Mouse (Mus musculus) monocyte, adult 2 months (primary cell): ENCODE results near the gene Drc1.

Source experiments
- DNase-seq, 2 experiments: peaks; one replicate each; pipeline ENCODE4 v3.0.0; 2022; ENCODE audit warnings: low spot score in 2 of 2, low read depth in 1 of 2

The Drc1 gene

DNA sequence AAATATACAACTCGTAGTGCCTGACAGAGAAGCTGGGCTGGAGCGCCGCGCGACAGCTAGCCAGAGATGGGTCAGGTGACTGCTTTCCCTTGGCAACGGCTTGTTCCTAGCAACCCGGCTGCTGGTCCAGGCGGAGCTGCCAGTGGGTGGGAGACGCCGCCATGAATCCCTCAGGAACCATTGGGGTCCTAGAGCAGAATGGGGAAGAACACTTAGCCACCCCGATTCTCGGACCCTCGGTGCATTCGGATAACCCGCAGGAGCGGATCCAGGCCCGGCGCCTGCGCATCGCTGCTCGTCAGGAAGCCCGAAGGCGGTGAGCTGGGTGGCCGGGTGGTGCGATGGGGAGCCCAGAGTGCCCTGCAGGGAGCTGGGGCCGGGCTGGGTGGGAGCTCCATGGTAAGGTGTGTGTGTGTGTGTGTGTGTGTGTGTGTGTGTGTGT lies at the start of gene Drc1:
Gene Drc1, plus strand, starts transcription at position 98 of the 442 bp plus-strand sequence.
- no peak for DNase-seq

DNA sequence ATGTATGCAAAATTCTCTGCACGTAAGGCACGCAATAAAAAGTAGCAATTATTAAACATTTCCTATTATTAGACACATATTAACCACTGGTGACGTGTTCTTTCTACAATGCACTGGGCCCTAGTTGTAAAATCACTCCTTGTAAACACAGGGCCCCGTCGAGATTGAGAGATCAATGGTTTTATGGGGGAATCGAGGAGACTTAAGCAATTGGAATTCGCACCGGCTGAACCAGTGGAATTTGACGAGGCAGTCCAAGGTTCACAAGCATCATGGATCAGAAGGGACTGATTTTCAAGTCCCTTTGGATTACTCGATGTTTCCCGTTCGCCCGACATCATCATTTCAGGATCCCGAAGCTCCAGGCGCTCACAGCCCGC lies 49.3 kb upstream of the Drc1 start:
- no peak for DNase-seq

DNA sequence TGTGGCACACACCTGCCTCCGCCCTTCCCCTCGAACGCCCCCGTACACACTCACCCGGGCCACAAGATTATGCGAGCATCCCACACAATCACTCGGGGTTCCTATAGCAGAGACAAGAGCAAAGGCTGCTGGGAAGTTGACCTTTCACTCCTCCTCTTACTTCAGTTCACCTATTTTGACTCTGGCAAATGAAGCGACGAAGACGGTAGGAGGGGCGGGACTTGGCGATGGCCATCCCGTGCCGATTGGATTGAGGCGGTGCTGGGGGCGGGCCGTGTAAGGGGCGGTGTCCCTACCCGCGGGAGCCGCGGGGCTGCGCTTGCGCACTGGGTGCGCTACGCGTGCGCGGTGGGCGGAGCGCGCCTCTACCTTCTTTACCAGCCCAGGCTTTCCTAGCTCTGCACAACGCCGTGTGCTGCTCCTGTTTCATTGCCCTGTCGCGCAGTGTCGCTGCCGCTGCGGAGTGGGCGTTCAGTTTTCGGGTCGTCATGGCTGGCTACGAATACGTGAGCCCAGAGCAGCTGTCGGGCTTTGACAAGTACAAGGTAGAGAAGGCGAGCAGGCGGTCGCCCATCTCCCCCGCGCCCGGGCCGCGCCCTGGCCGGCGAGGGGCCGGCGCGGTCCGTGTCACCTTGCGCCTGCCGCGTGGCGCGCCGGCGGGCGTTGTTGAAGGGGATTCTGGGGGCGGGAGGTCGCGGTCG lies 48.8 kb upstream of the Drc1 start, which contains the start of gene Selenoi:
Gene Selenoi, plus strand, starts transcription at position 311 of the 701 bp plus-strand sequence.
- DNase-seq, result peak; percentile 94 to 97

DNA sequence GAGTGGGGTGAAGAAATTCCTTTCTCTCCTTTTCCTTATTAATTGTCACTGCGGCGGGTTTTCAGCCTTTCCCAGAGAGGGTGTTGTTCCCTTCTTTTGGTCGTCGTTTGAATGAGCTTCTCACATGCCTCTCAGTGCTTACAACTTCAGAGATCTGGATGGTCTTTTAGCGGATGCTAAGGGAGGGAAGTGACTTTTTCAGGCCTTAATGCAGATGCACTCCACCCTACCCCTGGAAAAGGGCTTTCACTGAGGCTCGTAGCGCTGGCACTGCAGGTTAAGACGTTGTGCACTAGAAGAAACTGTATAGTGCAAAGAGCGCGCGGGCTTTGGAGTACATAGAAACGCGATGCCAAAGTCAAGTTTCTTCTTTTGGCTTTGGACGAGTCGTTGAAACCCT lies 48.1 kb upstream of the Drc1 start:
- no peak for DNase-seq

DNA sequence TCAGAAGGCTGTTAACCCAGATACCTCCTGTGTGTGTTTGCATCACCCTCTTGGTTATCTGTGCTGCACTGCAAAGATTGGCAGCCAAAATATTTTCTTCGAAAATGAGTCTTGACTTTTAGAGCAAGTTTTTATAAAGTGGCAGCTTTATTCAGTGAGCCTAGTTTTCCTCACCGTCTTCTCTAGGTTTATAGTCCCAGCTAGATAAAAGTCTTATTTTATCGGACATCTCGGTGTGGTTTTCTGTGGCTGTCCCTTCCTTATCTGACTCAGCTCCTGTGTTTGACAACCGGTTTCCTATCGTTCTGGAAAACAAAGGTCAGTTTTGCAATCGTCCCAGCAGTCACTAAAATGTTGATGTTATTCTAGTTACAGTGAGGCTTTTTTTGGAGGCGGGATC lies 47.2 kb upstream of the Drc1 start:
- no peak for DNase-seq

DNA sequence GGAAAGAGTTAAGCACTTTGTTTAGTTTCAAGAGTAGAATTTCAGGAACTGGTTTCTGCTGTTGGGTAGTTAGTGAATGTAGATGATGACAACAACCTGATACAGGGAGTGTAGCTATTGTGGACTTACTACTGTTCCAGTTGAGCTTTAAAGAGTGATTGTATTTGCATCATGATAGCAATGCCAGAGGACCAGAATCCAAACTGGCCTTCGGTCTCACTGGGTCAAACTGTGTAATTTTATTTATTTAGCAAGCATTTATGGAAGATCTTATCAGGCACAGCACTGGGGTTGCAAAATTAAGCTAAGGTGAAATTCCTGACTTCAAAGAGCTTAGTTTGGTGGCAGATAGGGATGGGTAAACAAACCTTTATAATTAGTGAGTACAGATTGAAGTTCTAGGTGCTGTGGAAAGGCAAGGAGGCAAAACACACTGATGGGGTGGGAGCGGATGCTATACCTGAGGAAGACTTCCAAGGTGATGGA lies 45.5 kb upstream of the Drc1 start:
- no peak for DNase-seq

DNA sequence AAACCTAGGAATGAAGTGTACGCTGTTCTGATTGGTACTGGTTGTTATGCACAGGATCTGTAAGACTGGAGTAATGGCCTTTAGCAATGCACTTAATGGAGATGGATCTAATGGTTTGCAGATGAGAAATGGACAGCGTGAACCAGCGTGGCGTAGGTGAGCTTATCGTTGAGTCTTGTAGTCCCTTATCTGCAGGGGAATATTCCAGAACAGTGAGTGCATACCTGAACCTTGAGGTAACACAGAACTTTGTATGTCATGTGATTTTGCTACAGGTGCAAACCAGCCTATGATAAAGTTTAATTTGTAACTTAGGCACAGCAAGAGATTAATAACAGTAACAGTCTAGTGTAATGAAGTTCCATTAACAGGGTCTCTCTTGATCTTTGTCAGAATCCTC lies 42.7 kb upstream of the Drc1 start:
- DNase-seq, result no peak

DNA sequence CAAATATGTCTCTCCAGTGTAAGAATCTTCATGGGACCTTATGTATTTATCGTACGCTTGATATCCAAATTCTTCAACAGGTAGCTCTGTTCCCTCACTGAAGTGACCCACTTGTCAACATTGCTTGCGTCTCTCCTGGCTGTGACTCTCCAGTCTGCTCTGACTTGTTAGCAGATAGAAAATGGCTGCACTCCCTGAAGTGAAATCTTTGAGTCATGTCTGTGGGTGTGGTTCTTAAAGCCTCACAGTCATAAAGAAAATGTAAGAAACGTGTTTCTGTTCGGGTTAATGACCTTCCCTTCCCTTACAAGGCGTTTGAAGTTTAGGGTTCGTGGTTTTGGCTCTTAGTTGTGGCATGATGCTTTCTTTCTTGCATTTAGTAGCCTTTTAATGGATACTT lies 40.6 kb upstream of the Drc1 start:
- DNase-seq, result no peak

DNA sequence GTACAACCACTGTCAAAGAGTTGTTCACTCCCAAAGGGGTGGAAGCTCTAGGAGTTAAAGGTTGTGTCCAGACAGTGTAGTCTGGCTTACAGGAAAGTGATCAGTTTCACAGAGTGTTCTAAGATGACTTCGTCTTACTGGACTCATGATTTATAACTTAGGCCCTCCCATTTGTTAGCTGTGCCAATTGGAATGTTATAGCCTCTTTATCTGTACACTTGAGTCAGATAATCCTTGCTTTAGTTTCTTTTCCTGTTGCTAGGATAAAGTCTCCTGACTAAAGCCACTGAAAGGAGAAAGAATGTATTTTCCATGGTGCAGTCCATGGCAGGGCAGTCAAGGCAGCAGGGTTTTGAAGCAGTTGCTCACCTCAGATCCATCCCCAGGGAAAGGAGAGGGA lies 38.8 kb upstream of the Drc1 start:
- no peak for DNase-seq

DNA sequence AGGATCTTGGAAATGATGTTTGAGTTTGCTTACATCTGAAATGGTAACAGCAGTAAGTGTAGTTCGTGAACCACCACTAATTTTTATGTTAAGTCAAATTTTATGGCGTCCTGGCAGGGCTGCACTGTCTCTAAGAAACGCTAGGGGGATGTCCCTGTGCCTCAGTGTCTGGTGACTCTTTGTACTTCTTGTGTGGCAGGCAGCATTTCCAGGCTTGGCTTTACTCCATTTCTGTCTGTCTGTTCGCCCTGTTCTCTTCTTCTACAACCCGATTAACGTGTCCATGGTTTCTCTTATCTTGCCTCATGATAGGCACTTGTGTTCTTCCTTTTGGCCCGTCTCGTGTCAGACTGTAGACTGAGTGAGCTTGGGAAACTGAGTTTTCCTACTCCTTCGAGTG lies 37.4 kb upstream of the Drc1 start:
- no peak for DNase-seq

DNA sequence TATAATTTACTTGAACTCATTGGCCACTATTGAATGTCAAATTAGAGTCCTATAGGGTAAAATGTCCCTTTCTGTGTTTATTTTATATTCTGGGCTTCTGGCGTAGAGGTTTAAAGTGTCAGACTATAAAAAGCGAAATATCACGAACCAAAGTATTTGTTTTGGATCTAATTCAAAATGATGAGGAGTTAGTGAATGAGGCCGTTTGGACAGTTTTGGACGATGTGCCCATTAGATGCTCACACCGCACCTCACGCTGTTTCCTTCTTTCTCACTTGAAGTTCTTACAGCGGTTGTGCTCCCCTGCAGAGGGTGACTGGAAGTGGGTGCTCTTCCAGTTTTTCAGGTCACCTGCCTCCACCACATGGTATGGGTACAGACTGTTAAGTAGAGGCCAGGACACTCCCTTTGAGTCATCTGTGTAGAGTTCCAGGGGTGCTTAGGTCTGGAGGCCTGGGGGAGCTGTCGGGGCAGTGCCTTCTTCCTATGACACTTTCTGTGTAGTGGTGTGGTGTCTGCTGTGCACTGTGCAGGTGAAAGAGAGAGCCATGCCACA lies 35.2 kb upstream of the Drc1 start:
- no peak for DNase-seq

DNA sequence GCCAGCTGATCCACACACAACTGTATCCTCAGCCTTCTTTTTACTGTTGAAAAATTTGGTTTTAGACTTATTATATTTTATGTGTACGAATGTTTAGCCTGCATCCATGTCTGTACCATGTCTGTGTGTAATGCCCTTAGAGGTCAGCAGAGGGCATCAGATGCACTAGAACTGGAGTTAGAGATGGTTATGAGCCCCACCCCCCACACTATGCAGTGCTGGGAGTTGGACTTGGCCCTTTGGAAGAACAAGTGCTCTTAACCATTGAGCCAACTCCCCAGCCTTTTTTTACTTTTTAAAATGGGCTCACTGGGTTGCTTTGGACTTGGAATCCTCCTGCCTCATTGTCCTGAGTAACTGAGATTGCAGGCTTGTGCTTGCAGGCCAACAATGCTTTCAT lies 33.5 kb upstream of the Drc1 start:
- no peak for DNase-seq

DNA sequence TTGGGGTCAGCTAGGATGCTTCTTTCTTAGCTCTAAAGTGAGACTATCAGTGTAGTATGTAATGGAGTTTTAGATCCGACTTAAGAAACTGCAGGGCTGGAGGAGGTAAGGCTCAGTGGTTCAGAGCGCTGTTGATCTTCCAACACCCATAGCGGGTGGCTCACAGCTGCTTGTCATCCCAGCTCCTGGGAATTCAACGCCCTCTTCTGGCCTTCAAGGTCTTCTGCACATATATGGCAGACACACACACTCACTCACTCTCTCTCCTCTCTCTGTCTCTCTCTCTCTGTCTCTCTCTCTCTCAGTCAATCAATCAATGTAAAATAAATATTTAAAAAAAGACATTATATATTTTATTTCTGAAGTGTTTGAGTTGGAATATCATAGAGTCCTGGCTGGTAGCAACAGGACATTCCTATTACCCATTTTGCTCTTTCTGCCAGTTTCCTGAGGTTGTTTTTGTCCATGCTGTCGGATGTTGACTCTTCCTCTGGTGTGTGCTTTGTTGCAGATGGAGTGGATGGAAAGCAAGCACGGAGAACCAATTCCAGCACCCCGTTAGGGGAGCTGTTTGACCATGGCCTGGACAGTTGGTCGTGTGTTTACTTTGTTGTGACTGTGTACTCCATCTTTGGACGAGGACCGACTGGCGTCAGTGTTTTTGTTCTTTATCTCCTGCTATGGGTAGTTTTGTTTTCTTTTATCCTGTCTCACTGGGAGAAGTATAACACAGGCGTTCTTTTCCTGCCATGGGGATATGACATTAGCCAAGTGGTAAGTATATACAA lies 25.4 kb upstream of the Drc1 start:
- no peak for DNase-seq

DNA sequence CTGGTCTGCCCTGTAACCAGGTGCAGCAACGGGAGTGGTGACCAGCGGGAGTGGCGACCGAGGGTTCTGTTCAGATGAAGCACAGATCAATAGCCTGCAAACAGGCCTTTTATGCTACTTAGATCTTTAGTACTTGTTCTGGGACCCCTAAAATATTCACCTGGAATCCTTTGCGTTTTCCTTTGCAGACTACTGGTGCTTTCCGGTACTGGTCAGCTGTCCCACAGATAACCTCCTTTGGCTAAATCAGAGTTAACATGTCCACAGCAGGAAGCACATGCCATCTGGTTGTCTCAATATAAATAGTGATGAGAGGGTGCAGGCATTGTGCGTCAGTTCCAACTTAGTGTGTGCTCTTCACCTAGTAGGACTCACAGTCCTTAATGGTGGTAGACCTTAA lies 22.4 kb upstream of the Drc1 start:
- DNase-seq, result no peak

DNA sequence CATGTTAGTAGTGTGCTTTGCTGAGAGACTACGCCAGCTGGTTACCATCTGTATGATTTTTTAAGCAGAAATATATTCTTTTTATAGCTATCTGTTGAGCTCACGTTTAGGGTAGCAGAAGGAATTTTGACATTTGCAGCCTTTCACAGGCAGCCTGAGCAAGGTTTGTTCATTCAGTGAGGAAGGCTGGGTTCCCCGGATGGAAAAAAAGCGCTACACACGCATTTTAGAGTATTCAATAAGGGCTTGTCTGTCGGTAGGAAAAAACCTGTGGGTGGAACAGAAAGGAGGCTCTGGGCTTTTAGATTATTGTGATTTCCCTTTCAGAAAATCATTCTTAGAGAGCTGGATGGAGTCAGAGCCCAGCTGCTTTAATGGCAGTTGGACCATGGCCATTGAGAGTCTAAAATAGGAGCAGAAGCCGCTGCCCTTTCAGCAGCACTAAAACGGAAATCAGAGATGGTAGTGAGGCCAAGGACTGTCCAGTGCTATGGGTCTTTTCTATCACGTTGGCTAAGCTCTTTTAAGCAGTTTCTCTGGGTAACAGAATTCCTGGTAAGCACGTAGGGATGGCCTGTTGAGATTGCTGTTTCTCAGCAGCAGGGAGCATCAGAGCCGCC lies 10.5 kb upstream of the Drc1 start:
- no peak for DNase-seq

DNA sequence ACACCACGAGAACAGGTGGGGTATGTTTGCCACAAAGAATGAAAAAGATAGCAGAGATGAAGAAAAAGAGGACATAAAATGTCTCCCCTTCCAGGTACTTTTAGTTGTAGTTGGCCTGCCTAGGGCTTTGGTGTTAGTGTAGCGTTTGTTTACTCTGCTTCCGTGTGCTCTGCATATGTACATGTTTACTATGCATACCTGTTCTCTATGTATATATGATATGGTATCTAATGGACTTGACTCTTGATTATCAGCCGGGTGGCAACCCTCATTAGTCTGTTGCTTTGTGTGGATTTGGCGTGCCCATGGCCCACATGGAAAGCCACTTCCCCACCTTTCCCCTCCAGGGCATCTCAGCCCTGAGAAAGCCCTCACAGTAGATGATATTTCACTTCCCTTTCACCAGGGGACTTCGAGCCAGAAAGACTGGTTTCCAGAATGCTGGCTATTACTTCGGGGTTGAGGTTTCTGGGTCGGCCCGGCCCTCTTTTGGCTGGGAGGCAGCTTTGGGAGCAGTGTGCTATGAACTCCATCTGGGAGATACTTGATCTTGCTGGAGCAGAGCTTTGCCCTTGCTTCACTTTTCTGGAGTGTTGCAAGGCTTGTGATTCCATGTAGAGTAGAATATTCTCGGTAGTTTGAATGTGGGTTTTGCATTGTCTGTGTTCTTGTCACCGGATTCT lies 9.4 kb upstream of the Drc1 start:
- no peak for DNase-seq

DNA sequence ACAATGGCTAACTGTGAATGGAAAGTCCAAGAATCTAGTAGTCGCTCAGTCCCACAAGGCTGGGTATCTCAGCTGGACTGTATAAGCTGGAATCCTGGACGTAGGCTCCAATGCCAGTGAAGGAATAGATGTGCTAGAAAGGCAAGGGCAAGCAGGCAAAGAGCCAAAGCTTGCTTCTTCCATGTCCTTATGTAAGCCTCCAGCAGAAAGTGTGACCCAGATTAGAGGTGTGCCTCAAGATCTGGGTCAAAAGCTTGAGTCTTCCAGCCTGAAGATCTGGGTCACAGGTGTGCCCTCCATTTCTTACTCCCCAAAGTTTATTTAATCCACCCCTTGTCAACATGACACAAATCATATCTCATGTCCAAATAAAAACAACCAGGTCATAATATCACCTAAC lies 4.8 kb upstream of the Drc1 start:
- no peak for DNase-seq

DNA sequence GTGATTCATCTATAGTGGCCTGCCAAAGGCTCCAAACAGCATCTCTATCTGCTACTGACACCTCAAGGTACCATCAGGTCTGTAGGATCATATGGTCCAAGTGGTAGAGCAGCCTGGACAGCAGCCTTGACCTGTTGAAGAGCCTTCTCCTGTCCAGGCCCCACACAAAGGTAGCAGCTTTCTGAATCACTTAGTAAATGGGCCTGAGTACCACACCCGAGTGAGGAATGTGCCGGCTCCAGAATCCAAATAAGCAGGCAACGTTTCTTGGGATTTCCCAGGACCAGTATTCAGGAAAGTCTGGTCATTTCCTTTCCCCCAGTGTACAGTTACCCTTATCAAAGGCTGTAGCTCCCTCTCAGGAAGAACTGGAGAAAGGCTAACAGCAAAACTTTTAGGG lies 2.2 kb upstream of the Drc1 start:
- DNase-seq, result no peak

DNA sequence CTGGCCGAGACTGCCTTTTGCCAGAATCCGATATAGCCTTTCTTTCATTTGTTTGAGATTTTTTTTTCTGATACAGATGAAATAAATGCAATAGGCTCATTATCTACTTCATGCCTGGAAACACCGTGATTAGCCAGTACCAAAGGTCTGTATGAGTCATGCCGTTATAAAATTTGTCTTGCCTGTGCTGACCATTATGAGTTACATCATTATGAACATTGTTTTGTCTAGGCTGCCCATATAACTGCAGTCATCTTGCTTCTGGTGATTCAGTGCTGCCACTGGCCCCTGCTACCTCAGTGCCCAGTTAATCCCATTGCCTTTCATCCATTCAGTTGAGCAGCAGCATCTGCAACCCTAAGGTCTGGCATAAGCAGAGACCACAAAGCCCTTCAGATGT lies 1.7 kb upstream of the Drc1 start:
- no peak for DNase-seq

DNA sequence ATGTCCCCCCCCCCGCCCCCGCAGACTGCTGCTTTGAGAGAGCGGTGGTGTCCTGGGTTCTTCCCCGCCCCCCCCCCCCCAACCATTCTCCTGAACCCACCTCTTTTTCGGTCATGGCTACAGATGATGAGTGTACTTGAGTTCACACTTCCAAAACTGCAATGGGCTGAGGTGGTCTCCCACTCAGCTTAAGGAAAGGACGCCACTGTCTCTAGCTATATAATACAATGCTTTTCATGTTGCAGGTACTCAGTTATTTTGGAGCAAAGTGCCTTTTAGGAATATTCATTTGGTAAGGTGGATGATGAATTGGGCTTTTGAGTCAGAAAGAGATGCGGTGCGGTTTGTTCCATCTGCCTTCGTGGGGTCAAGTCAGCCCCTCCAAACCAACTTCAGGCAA lies 324 bp upstream of the Drc1 start:
- DNase-seq, result no peak
